Mouse (Mus musculus): ENCODE results near the gene Nrip1.

Gene Nrip1

DNA sequence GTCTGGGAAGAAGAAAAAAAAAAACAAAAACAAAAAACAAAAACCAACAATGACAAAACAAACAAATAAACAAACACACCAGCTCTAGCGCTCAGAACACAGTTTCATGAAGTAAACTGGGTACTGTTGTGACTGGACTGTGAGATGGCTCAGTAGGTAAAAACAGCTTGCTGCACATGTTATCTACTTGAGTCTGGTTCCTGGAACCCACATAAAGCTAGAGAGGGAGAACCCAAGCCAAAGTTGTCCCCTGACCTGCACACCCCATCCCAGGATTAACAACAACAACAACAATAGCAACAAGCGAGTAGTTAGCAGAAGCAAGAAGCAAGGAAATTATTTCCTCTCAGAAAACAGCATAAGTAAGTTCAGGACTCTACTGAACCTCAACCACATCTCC is 50.5 kb downstream of the Nrip1 start:
- in situ Hi-C loops (cut with MboI; ENCODE audit: low pct_unique_long_range_greater_than_20kb in 1 of 2, low sequenced_read_pairs in 2 of 2, unreplicated experiment in 1 of 2): no loop called here

DNA sequence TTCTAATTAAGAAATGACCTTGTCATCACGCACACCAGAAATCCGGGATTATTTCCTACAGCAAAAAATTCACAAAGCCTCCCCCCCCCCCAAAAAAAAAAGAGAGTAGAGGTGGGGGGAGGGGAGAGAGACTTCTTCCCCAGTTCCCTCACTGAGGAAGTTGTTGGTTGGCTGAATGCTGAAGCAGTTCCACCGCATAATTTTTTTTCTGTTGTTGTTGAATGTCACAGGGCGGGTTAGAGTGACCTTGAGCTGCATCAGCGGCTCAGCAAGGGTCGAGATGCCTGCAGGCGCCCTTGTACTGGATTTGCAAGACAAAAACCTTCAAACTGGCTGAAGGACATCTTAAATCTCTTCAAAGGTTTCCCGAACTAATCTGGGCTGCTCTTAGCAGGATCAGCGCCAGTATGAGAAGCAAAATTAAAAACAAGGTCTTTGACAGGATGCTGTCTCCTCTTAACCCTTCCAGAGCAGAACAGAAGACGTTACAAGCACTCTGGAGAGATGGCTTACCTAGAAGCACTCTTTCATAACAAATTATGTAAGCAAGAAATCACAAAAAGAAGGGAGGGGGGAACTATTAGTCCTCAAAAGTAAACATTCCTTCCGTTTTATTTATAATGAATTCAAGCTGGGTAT is 52.0 kb downstream of the Nrip1 start:
- in situ Hi-C loops (cut with MboI; ENCODE audit: low pct_unique_long_range_greater_than_20kb in 1 of 2, low sequenced_read_pairs in 2 of 2, unreplicated experiment in 1 of 2): no loop called here

DNA sequence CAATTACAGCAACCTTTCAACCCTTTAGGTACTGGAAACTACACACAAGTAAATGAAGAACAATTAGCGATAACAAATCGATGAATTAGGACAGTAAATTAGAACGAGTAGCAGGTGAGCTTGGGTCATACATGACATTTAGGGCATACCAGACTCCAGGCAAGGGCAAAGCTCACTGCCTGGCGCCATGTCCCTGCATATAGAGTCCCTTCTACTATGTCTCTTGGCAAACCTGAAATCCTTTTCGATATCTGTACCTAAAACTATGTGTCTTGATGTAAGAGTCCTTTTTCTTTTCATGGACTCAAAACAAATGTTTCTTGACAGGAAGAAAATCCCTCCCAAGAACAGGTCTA is 53.5 kb downstream of the Nrip1 start:
- in situ Hi-C loops (cut with MboI; ENCODE audit: low pct_unique_long_range_greater_than_20kb in 1 of 2, low sequenced_read_pairs in 2 of 2, unreplicated experiment in 1 of 2): no loop called here

DNA sequence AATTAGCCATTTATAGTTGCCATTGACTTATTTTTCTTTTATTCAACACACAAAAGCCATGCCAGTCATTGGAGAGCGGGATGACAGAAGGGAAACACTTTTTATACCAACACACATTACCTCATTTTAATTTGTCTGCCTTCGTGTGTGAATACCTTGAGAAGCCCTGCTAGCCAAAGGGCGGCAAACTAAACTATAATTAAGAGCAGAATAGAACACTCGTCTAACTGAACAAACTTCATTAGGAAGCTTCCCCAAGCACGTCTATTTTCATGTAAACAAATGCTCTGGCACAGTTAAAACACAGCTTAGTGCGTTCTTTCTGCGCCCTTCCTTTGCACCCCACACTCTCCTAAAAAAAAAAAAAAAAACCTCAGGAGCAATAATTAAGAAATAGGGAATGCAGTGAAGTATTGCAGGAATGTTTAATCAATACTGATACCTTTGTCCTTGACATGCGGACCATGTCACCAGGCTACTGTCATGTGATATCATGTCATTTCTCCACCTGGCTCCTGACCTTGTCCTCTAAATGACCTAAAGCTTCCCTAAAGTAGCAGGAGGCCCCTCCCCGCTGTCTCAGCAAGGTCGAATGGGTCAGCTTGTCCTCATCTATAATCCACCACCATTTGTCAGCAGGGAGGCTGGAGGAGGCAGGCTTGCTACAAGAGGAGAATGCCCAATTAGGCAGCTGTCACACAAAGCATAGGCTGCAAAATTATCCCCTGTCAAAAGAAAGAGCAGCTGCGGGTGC is 54.1 kb downstream of the Nrip1 start:
- in situ Hi-C loops (cut with MboI; ENCODE audit: low pct_unique_long_range_greater_than_20kb in 1 of 2, low sequenced_read_pairs in 2 of 2, unreplicated experiment in 1 of 2): no loop called here

DNA sequence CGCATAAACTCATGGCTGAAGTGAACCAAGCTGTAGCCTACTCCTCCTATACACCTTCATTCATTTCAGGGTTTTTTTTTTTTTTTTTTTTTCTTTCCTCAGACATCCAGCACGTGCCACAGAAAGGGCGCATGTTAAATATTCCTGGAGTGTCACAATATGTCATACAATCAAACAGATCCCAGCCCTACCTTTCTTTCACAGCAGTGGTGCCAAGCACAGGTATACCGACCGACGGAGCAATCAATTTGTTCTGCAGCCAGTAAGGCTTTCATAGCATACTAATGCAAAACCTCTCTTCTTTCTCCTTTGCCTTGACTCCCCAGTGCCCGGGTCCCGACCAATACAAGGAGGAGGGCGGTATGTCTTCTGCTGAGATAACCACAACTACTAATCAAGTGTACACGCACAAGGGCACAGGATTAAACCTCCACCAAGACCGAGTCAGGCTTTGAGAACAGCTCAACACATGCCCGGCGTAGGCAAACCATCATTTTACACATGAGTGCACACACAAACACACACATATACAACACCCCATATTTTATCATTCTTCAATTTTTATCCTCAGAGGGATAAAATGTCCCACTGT is 55.2 kb downstream of the Nrip1 start:
- in situ Hi-C loops (cut with MboI; ENCODE audit: low pct_unique_long_range_greater_than_20kb in 1 of 2, low sequenced_read_pairs in 2 of 2, unreplicated experiment in 1 of 2): no loop called here

DNA sequence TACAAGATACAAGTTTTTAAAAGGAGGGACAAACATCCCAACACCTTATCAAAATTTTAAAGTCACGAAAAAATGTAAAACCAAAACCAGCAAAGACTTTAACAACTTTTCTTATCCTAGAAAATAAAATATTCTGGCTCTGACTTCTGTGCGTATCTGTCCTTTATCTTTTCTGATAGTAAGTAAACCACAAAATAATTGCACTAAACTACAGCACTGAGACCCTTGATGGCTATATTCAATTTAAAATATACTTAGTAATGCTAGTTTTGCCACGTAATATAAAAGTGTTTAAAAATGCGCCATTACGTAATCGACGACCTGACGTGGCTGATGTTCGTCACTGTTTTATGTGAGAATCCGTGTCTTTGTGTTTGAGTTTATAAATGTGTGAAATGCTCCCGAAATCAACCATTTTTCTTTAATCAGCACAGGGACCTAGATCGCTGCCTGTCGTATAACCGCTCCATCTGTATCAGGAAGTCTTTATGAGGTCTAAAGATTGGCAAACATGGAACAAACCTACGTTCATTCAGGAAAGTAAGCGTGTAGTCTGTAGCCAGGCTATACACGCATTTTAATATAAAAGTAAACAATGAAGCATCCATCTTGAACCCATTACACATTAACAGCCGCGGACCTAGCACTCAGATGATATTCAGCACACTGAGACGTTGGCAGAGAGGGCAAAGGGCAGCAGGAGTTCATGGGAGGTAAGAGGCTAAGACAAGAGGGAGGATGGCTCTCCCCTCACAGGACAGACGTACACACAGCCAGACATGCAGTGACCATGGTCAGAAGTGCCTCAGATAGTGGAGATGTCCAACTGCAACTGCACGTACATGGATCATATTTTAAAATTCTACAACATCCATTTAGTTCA is 56.4 kb downstream of the Nrip1 start:
- in situ Hi-C loops (cut with MboI; ENCODE audit: low pct_unique_long_range_greater_than_20kb in 1 of 2, low sequenced_read_pairs in 2 of 2, unreplicated experiment in 1 of 2): no loop called here

DNA sequence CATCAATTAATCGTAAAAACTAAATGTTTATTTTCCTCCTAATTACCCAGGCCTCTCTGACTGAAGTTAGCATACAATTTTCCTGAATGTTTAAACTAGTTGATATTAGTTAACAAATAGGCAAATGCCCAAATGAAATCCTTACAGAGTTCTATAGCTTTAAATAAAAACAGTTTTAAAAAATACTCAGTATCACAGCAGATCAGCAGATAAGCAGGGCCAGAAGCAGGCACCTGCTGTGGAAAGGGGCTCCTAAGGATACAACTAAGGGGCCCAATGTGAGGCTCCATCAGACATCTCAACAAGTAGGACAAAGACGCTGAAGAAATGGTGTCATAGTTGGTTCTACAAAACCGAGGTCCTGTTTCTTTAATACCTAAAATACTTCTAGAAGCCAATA is 58.0 kb downstream of the Nrip1 start:
- in situ Hi-C loops (cut with MboI; ENCODE audit: low pct_unique_long_range_greater_than_20kb in 1 of 2, low sequenced_read_pairs in 2 of 2, unreplicated experiment in 1 of 2): no loop called here

DNA sequence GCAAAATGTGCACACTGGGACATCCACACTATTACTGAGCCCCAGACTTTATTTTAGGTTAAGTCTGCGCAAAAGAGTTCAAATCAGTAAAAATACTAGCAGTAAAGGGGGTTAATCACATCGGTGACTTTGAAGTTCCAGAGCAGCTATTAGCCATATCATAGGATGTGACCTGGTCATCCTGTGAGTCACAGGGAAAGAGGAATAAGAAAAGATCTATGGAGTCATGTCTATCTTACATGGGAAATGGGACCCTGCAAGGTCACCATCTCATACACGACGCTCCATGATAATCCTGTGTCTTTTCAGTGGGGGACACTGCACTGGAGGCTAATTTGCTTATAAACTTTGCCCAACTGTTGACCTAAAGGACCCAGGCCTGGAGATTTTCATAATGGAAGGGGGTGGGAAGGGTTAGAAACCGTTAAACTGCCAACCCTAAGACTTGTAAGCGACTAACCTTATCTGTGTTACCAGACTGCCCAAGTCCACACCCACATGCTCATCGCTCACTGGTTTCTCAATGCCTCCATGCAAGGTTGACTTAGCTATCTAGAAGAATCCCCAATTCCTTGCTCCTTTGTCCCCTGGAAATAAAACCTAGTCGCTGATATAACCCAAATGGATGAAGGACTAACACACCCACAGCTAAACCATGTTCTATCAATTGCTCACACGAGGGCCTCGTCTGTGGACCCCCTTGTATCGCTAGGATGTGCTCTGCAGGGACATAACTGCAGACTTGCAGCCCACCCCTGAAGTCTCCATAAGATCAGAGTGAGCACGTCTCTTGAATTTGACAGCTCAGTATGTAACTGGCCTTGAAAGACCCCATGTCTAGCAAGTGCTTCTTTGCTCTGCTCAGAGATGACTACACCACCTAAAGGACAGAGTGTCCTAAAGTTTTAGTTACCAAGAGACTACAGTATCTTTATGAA is 59.3 kb downstream of the Nrip1 start:
- in situ Hi-C loops (cut with MboI; ENCODE audit: low pct_unique_long_range_greater_than_20kb in 1 of 2, low sequenced_read_pairs in 2 of 2, unreplicated experiment in 1 of 2): no loop called here

DNA sequence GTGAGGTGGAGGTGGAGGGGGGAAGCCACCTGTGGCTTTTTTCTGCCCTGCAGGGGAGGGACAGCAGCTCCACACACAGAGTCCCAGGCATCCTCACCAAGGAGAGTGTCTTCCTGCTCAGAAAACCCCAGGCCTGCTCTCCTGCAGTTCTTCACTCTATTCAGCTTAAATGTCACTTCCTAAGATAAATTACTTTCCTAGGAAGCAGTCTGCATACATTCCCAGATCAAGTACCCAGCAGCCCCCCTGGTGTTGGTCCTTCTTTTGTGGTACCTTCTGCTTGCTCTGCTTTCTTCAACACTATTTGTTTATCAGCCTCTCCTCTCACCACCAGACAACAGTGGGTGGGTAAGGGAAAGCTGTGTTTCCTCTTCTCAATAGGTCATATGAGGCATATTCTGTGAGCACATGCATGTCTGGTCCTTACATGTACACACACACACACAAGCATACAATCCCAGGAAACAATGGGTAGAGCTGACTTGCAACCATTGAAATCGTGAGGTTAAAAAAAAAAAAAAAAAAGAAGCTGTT is 60.7 kb downstream of the Nrip1 start:
- in situ Hi-C loops (cut with MboI; ENCODE audit: low pct_unique_long_range_greater_than_20kb in 1 of 2, low sequenced_read_pairs in 2 of 2, unreplicated experiment in 1 of 2): no loop called here

DNA sequence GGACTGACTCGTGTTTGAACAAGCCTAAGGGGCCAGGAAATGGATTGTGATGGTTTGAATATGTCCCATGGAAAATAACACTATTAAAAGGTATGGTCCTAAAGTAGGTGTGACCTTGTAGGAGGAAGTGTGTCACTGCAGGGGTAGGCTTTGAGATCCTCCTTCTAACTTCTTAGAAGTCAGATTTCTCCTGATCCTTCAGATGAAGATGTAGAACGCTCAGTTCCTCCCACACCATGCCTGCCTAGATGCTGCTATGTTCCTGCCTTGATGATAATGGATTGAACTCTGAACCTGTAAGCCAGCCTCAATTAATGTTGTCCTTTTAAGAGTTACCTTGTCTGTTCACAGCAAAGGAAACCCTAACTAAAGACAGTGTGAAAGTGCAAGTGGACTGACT is 62.8 kb downstream of the Nrip1 start:
- in situ Hi-C loops (cut with MboI; ENCODE audit: low pct_unique_long_range_greater_than_20kb in 1 of 2, low sequenced_read_pairs in 2 of 2, unreplicated experiment in 1 of 2): no loop called here

DNA sequence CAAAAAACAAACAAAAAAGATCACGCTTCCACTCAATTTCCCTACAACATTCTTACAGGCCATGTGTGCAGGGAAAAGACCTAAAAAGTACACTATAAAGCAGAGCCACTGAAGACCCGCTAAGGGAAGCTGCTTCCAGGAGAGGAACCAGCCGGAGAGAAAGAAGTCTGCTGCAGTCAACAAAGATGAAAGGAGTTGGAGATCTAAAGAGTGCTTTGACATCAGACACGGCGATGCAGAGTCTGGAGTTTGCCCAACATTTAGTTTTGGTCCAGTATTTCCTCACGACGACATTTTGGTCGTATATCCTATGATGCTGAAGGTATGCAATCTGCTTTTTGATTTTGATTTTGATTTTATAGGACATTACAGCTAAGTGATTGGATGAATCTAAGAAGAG is 63.3 kb downstream of the Nrip1 start:
- in situ Hi-C loops (cut with MboI; ENCODE audit: low pct_unique_long_range_greater_than_20kb in 1 of 2, low sequenced_read_pairs in 2 of 2, unreplicated experiment in 1 of 2): no loop called here

DNA sequence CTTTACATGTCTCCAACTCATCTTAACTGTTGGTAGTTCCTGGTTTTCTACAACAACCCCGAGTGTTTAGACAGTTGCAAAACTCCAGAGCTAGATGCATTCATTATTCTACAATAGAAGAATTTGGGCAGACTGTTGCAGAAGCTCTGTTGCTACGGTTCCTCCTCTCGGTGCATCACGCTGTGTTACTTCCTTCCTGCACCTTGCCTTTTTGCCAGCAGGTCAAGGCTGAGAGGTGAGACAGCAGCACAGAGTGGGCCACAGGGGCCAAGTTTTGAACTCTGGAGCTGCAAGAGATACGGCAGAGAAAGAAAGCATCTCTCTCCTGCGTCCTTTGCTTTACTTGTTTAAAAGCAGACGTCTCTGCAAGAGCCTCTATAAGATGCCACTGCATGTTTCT is 64.3 kb downstream of the Nrip1 start:
- in situ Hi-C loops (cut with MboI; ENCODE audit: low pct_unique_long_range_greater_than_20kb in 1 of 2, low sequenced_read_pairs in 2 of 2, unreplicated experiment in 1 of 2): no loop called here

DNA sequence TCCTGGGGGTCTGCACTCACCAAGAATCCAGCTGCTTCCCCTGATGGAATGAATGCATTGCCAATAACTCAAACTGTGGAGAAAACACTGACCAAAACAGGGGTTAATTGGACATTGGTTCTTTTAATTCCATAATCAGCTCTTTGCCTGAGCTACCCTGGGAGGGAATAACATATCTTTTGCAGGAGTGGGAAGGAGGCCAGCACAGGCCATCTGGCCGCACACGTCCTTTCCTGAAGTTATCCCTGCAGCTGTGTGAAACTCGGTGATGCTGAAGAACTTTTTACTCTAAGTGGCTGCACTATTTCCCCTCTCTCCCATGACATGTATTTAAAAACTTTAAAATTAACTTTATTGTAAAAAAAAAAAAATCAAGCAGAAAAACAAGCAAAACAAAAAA is 66.6 kb downstream of the Nrip1 start:
- in situ Hi-C loops (cut with MboI; ENCODE audit: low pct_unique_long_range_greater_than_20kb in 1 of 2, low sequenced_read_pairs in 2 of 2, unreplicated experiment in 1 of 2): no loop called here

DNA sequence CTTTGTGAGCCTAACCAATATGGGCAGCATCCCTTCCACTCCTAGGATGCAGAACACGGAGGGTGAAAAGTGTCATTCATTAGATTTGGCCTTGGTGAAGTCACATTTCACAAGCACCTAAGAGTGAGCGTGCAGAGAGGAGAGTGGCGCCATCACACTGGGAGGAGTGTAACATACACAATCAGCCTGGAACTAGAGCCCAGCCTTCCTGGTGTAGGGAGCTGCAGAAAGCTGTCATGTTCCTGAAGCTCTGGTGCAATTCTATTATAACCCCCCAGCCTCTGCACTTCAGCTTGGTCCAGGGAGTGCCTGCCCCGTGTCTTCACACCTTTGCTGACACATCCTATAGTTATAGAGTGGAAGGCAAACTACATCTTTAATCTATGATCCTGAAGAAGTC is 67.2 kb downstream of the Nrip1 start:
- in situ Hi-C loops (cut with MboI; ENCODE audit: low pct_unique_long_range_greater_than_20kb in 1 of 2, low sequenced_read_pairs in 2 of 2, unreplicated experiment in 1 of 2): no loop called here

DNA sequence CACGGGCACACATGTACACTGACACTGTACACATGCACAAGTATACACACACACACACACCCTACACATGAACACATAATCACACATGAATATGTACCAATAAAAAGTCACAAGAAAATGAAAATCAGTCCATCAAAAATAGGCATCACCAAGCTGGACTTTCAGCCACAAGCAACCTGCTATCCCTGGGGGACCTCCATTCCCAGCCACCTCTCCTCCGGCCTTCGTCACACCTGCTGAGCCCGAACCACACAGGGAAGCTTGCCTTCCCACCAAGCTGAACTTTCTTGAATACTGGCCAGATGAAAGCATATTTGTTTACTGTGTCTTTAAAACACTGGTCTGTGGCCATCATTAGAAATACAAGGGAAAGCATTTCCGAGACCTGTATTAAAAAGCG is 70.2 kb downstream of the Nrip1 start:
- in situ Hi-C loops (cut with MboI; ENCODE audit: low pct_unique_long_range_greater_than_20kb in 1 of 2, low sequenced_read_pairs in 2 of 2, unreplicated experiment in 1 of 2): no loop called here

DNA sequence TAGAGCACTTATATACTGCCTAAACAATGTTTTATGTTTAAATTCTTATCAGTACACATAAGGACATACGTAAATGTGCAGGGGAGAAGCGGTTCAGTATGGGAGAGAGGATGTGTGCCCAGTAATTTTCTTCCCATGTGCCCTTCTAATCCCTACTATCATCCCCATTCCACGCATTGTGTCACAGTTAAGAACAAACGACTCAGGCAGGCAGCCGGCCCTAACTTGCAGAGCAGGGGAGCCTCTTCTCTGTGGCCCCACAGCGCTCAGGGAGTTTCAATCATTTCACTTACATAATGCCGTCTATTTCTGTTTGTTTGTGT is 71.9 kb downstream of the Nrip1 start:
- in situ Hi-C loops (cut with MboI; ENCODE audit: low pct_unique_long_range_greater_than_20kb in 1 of 2, low sequenced_read_pairs in 2 of 2, unreplicated experiment in 1 of 2): no loop called here

DNA sequence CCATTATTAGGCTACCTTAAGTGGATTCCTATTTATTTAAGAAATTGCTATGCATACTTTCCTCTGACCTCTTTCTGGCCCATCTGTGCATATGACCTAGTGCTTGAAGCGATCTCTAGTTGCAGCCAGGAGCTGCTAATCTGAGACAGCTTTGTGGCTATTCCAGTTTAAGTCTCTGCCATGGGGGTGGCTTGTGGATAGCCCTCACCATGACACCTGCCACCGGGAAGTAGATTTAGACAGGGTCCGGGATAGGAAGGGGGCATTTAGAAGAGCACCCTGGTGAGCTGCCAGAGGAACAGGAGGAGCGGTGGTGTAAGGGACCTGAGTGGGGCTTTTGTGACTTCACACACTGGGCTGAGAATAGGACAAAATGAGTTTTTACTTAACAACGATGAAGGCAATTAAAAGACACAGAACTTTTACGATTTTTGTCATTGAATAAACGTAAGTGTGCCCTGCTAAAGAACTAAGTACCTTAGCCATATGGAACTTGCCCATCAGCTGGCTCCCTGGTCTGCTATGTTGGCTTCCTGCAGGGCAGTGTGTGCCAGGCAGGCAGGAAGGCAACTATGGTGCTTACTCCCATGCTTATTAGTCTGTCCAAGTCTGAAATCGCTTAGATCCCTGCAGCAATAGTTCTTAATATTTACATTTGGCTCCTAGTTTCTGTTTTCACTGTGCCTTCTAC is 72.4 kb downstream of the Nrip1 start:
- in situ Hi-C loops (cut with MboI; ENCODE audit: low pct_unique_long_range_greater_than_20kb in 1 of 2, low sequenced_read_pairs in 2 of 2, unreplicated experiment in 1 of 2): no loop called here

DNA sequence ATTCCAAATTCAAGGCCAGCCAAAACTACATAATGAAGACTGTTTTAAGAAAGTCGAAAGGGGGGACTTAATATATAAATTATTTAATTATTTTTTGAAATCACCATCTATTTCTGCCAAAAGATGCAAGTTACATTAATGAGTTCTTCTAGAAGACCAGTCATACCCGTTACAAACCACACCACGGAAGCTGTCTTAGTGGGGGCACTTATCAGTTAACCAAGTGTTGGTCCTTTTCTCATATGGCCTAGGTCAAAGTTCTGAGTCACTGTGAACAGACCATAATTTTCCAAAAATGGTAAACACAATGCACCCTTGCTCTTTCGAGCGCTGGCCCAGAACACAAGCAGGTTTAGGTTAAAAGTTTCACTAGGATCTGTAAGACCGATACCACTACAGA is 73.2 kb downstream of the Nrip1 start:
- in situ Hi-C loops (cut with MboI; ENCODE audit: low pct_unique_long_range_greater_than_20kb in 1 of 2, low sequenced_read_pairs in 2 of 2, unreplicated experiment in 1 of 2): no loop called here

All from mouse embryonic stem cell (cell line).